Mouse (Mus musculus): ENCODE results near the gene Nek6. TPM values are rescaled to one million over a fixed set of nuclear protein-coding genes. Genes with fewer than 3 reads are reported as not detected.
A peak's percentile ranks its signal among the peaks of the same experiment; 100 is the strongest.

The Nek6 gene
- polyA plus RNA-seq, 1 experiment = 15.0 TPM

DNA sequence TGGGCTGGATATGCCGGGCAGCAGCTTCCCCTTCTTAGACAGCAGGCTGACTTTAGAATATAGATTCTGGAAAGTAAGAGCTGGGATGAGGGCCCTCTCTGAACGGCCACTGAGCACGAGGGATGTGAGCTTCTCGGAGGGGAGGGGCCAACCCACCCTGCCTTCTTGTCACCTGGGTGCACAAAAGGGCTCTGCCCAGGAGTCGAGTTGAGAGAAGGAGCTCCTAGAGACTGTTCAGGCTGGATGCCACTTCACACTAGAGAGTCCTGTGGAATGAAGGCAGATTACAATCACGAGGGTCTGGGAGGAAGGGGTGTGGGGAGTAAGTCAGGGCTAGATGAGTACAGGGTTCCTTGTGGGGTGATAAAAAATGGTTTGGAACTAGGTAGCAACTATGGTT, 5.6 kb downstream of the Nek6 start:
- Histone ChIP-seq H3K27me3 (replicated peaks; ENCODE audit: control insufficient read depth, insufficient read depth, low read length) (no peaks in the 10 kb centered on the region), H3K4me1 (ENCODE audit: control insufficient read depth, insufficient read depth, low read length) (peaks cover 5% of the 10 kb centered on the region), H3K36me3 (ENCODE audit: control insufficient read depth, insufficient read depth, low read length) (no peaks in the 10 kb centered on the region), H3K4me3 (ENCODE audit: insufficient read depth, low read depth, low read length) (no peak overlapping the region), H3K27ac (ENCODE audit: insufficient read depth, low read depth, low read length) (no peak overlapping the region)
- WGBS = 54% methylated on average over 6 of the region's 6 CpGs
- no peak for DNase-seq
- no peak for TF ChIP-seq POLR2A (IDR thresholded peaks at IDR 0.05; ENCODE audit: low read depth, low read length)
- no peak for TF ChIP-seq CTCF (conservative IDR thresholded peaks at IDR 0.05; ENCODE audit: insufficient read depth, insufficient read length, low read depth, low read length)

DNA sequence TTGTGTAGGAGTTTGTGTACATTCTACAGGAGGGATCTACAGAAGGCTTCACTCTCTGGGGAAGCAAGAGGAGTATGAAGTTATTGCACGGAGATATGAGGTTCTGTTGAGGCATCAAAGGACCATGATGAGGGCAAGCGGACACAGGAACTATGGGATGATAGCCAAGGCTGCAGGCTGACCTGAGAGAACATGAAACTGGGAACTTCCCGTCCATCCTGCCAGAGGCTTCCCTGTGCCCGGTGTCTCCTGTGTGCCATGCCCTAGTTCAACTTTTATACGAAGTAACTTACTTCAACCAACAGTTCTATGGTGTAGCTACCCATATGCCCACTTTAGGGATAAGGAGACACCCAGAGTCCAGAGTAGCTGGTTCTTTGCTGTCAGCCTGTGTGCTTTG, 7.3 kb downstream of the Nek6 start:
- DNase-seq = peak; percentile 33
- H3K27ac ChIP-seq (ENCODE audit: insufficient read depth, low read depth, low read length) = no peak overlapping the region
- no peaks in the 10 kb centered on the region; the same call in 1 of the 2 replicates for H3K4me1 ChIP-seq (ENCODE audit: control insufficient read depth, insufficient read depth, low read length)
- H3K27me3 ChIP-seq (replicated peaks; ENCODE audit: control insufficient read depth, insufficient read depth, low read length) = no peaks in the 10 kb centered on the region
- no peak overlapping the region for H3K4me3 ChIP-seq (ENCODE audit: insufficient read depth, low read depth, low read length)
- WGBS = 57% methylated on average over 5 of the region's 5 CpGs
- no peaks in the 10 kb centered on the region for H3K36me3 ChIP-seq (ENCODE audit: control insufficient read depth, insufficient read depth, low read length)
- TF ChIP-seq POLR2A (IDR thresholded peaks at IDR 0.05; ENCODE audit: low read depth, low read length) (no peak), CTCF (conservative IDR thresholded peaks at IDR 0.05; ENCODE audit: insufficient read depth, insufficient read length, low read depth, low read length) (no peak)

DNA sequence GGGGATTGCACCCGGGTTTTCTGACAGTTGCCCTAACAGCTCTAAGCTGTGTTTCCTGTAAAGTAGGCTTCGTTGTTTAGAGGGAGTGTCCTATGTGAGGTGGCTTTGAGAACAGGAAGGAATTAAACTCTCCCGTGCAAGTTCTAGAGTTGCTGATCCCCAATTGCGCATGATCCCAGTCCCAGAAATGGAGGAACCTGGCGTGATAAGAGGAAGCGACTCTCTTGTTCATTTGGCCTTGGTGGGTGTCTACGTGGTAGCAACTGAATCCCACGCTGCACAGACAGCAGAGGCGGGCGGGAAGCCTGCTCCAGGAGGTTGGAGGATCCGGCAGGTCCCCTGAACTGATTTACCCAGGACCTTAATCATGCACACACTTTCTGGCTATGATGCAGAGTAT, 8.5 kb downstream of the Nek6 start:
- no peaks in the 10 kb centered on the region for H3K36me3 ChIP-seq (ENCODE audit: control insufficient read depth, insufficient read depth, low read length)
- TF ChIP-seq CTCF (conservative IDR thresholded peaks at IDR 0.05; ENCODE audit: insufficient read depth, insufficient read length, low read depth, low read length) (no peak), POLR2A (IDR thresholded peaks at IDR 0.05; ENCODE audit: low read depth, low read length) (no peak)
- 74% methylated on average over 11 of the region's 11 CpGs for WGBS
- no peak for DNase-seq
- no peak overlapping the region for H3K27ac ChIP-seq (ENCODE audit: insufficient read depth, low read depth, low read length)
- peaks cover 2% of the 10 kb centered on the region; the same call in 1 of the 2 replicates for H3K4me1 ChIP-seq (ENCODE audit: control insufficient read depth, insufficient read depth, low read length)
- H3K27me3 ChIP-seq (replicated peaks; ENCODE audit: control insufficient read depth, insufficient read depth, low read length) = no peaks in the 10 kb centered on the region
- H3K4me3 ChIP-seq (ENCODE audit: insufficient read depth, low read depth, low read length) = no peak overlapping the region

DNA sequence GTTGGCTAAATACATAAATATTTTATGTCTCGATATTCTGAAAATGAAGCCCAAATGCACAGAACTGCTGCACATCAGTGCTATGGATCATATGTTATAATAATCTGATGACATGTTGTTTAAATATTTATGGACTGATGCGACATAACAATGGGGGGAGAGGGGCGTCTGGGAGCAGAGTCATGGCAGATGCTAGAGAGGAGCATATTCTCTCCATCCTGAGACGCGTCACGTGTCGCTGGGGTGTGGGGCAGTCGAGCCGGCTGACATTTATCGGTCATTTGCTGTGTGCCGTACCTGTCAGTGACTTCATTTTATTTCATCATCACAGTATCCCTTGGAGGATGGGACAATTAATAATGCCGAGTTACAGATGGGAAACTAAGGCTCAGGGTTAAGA, 10.2 kb downstream of the Nek6 start:
- TF ChIP-seq CTCF (conservative IDR thresholded peaks at IDR 0.05; ENCODE audit: insufficient read depth, insufficient read length, low read depth, low read length) = no peak
- TF ChIP-seq POLR2A (IDR thresholded peaks at IDR 0.05; ENCODE audit: low read depth, low read length) = no peak
- H3K27me3 ChIP-seq (replicated peaks; ENCODE audit: control insufficient read depth, insufficient read depth, low read length) = no peaks in the 10 kb centered on the region
- DNase-seq = no peak
- H3K4me3 ChIP-seq (ENCODE audit: insufficient read depth, low read depth, low read length) = no peak overlapping the region
- no peaks in the 10 kb centered on the region for H3K36me3 ChIP-seq (ENCODE audit: control insufficient read depth, insufficient read depth, low read length)
- WGBS = 90% methylated on average over 12 of the region's 12 CpGs
- peaks cover 2% of the 10 kb centered on the region; the same call in 1 of the 2 replicates for H3K4me1 ChIP-seq (ENCODE audit: control insufficient read depth, insufficient read depth, low read length)
- no peak overlapping the region for H3K27ac ChIP-seq (ENCODE audit: insufficient read depth, low read depth, low read length)

DNA sequence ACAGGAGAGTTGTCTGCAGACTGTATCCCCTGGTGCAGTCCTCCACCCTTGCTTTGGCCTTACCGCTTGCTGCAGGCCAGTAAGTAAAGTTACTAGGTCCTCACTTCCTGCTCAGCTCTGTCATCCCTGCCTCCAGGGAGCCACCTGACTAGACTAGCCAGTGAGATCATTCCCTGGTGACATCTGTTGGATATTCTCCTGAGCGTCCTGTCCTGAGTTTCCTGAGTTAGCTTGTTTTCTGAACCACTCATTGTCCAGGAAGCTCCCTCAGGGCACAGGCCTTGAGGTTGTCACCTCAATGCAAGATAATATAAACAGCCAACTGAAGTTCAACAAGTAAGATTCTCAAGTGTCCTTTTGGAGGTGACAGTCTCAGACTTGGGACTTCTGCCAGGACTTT, 10.9 kb downstream of the Nek6 start:
- no peaks in the 10 kb centered on the region for H3K27me3 ChIP-seq (replicated peaks; ENCODE audit: control insufficient read depth, insufficient read depth, low read length)
- H3K27ac ChIP-seq (ENCODE audit: insufficient read depth, low read depth, low read length) = no peak overlapping the region
- TF ChIP-seq CTCF (conservative IDR thresholded peaks at IDR 0.05; ENCODE audit: insufficient read depth, insufficient read length, low read depth, low read length) (no peak), POLR2A (IDR thresholded peaks at IDR 0.05; ENCODE audit: low read depth, low read length) (no peak)
- WGBS = 59% methylated on average over 2 of the region's 2 CpGs
- no peaks in the 10 kb centered on the region for H3K36me3 ChIP-seq (ENCODE audit: control insufficient read depth, insufficient read depth, low read length)
- H3K4me3 ChIP-seq (ENCODE audit: insufficient read depth, low read depth, low read length) = no peak overlapping the region
- 0 out of 2 replicates have a peak, but pooled peaks cover 2% of the 10 kb centered on the region for H3K4me1 ChIP-seq (ENCODE audit: control insufficient read depth, insufficient read depth, low read length)
- DNase-seq = peak; percentile 36

DNA sequence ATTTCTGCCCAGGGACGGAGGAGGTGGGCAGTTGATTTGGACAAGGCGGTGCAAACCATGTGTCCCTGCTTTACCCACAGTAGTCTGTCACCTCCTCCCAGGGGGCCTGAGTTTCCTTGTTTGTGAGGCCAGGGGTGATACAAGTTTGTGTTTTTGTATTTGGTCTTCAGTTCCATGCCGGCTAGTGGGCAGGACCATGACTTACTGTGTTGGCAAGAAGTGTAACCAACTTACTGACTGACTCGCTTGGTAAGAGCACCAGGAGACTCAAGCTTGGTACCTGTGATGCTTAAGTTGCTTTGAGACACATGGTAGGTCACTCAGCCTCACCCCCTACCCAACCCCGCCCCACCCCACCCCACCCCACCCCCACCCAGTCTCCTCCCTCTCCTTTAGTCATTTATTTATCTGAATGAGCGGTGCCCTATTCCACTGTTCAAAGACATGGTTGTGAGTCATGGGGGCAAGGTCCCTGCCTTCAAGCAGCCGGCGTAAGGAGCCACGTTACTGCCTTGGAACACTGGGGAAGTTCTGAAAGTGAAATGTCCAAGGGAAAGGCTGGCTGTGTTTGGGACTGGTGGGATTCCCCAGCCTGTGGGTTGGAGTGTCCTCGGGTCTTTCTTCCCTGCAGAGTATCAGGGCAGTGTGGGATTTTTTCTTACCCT, 12.5 kb downstream of the Nek6 start:
- H3K4me3 ChIP-seq (ENCODE audit: insufficient read depth, low read depth, low read length) = no peak overlapping the region
- 0 out of 2 replicates have a peak, but pooled peaks cover 2% of the 10 kb centered on the region for H3K4me1 ChIP-seq (ENCODE audit: control insufficient read depth, insufficient read depth, low read length)
- DNase-seq = peak; percentile 62
- TF ChIP-seq CTCF (conservative IDR thresholded peaks at IDR 0.05; ENCODE audit: insufficient read depth, insufficient read length, low read depth, low read length) (no peak), POLR2A (IDR thresholded peaks at IDR 0.05; ENCODE audit: low read depth, low read length) (no peak)
- no peaks in the 10 kb centered on the region for H3K27me3 ChIP-seq (replicated peaks; ENCODE audit: control insufficient read depth, insufficient read depth, low read length)
- 67% methylated on average over 10 of the region's 10 CpGs for WGBS
- no peak overlapping the region for H3K27ac ChIP-seq (ENCODE audit: insufficient read depth, low read depth, low read length)
- no peaks in the 10 kb centered on the region for H3K36me3 ChIP-seq (ENCODE audit: control insufficient read depth, insufficient read depth, low read length)

DNA sequence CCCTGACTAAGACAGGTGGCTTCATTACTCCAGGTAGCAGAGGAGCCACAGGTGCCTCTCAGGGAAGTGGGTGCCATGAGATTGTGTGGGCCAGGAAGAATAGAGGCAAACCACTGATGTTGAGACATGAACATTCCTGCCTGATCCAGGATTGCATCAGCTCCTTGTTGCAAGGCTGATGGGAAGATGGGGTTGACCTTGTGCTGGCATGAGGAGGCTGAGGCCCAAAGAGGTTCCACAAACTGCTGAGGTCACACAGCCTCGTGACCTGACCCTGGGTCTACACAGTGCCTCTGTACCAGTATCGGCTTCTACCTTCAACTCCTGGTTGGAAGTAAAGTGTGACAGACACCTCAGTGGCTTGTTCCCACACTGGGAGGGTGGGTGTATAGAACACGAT, 13.6 kb downstream of the Nek6 start:
- no peaks in the 10 kb centered on the region for H3K36me3 ChIP-seq (ENCODE audit: control insufficient read depth, insufficient read depth, low read length)
- 88% methylated on average over 3 of the region's 3 CpGs for whole genome bisulfite sequencing
- H3K27me3 ChIP-seq (replicated peaks; ENCODE audit: control insufficient read depth, insufficient read depth, low read length) = no peaks in the 10 kb centered on the region
- no peak overlapping the region for H3K27ac ChIP-seq (ENCODE audit: insufficient read depth, low read depth, low read length)
- 0 out of 2 replicates have a peak, but pooled peaks cover 2% of the 10 kb centered on the region for H3K4me1 ChIP-seq (ENCODE audit: control insufficient read depth, insufficient read depth, low read length)
- no peak for TF ChIP-seq POLR2A (IDR thresholded peaks at IDR 0.05; ENCODE audit: low read depth, low read length)
- no peak overlapping the region for H3K4me3 ChIP-seq (ENCODE audit: insufficient read depth, low read depth, low read length)
- no peak for DNase-seq
